Mouse (Mus musculus) megakaryocyte-erythroid progenitor cell, adult 5 weeks (primary cell): ENCODE data around the gene Slc25a17. TPM values are rescaled to one million over a fixed set of nuclear protein-coding genes. Genes with fewer than 3 reads are reported as not detected.

Experiments used
- polyA plus RNA-seq: library from polyadenylated mRNA; stranded (reverse); fragments of >175 nt; gene quantifications from 2 replicates; pipeline ENCODE4 v1.2.3, GENCODE M21; 2012

Slc25a17 gene
- polyA plus RNA-seq: 2.8 and 3.1 TPM in 2 replicates

GRCm38 (mm10) chr15:81360345-81361021, at the start of gene Slc25a17:
Slc25a17 (minus strand) TSS chr15:81360812.

GRCm38 (mm10) chr15:81408199-81408598, 47.6 kb upstream of the Slc25a17 start, which contains the start of gene Dnajb7:
Dnajb7 (minus strand) TSS chr15:81408299.

GRCm38 (mm10) chr15:81399638-81400315, 39.2 kb upstream of the Slc25a17 start, which contains the start of the genes St13 and Xpnpep3:
St13 (minus strand) TSS chr15:81400077.
Xpnpep3 (plus strand) TSS chr15:81400138.

Other genes with a start within 250 kb of the Slc25a17 start
- gene Mrtfa, start 170.1 kb downstream of the Slc25a17 start, polyA plus RNA-seq: 73.7 and 78.7 TPM in 2 replicates
- 0.03 and 0.11 TPM in 2 replicates for gene Mchr1, start 125.3 kb downstream of the Slc25a17 start, polyA plus RNA-seq
- 262 and 346 TPM in 2 replicates for gene St13, start 39.3 kb upstream of the Slc25a17 start, polyA plus RNA-seq
- 0.37 and 0.47 TPM in 2 replicates for gene Xpnpep3, start 39.3 kb upstream of the Slc25a17 start, polyA plus RNA-seq
- gene Dnajb7, start 47.5 kb upstream of the Slc25a17 start, polyA plus RNA-seq: 0.11 TPM in 1 of 2 replicates, not detected in the other
- gene Rbx1, start 105.5 kb upstream of the Slc25a17 start, polyA plus RNA-seq: 44.2 and 48.9 TPM in 2 replicates
- gene Ep300, start 224.5 kb upstream of the Slc25a17 start, polyA plus RNA-seq: 20.2 and 26.6 TPM in 2 replicates